Mouse (Mus musculus) erythroblast, embryonic 14.5 days (primary cell): Measurements from ENCODE around the gene Jam2. TPM values are rescaled to one million over a fixed set of nuclear protein-coding genes. Genes with fewer than 3 reads are reported as not detected.

Experiments used
- H3K27me3 ChIP-seq: 2 replicates; pipeline ENCODE4 v1.6.1; 2012; ENCODE audit warnings: inconsistent platforms; ENCODE audit not compliant: control insufficient read depth
- H3K36me3 ChIP-seq: 2 replicates; pipeline ENCODE4 v1.6.1; 2012; ENCODE audit warnings: mild to moderate bottlenecking, inconsistent platforms; ENCODE audit not compliant: control insufficient read depth
- H3K4me1 ChIP-seq: 2 replicates; pipeline ENCODE4 v1.6.1; 2012; ENCODE audit warnings: inconsistent platforms; ENCODE audit not compliant: control insufficient read depth
- H3K4me3 ChIP-seq: replicated peaks from 2 replicates; pipeline ENCODE3; 2012; ENCODE audit warnings: moderate library complexity, mild to moderate bottlenecking, inconsistent platforms
- H3K9me3 ChIP-seq: 2 replicates; pipeline ENCODE4 v1.6.1; 2012; ENCODE audit warnings: low read length, inconsistent platforms, mixed read lengths; ENCODE audit not compliant: control insufficient read depth
- GATA1 ChIP-seq: IDR thresholded peaks from 2 replicates; pipeline ENCODE4 v1.6.1; 2012; ENCODE audit warnings: low read length, inconsistent platforms, mixed read lengths
- TAL1 ChIP-seq: IDR thresholded peaks from 3 replicates; pipeline ENCODE4 v1.6.1; 2012; ENCODE audit warnings: low read length, inconsistent platforms, mixed read lengths
- polyA plus RNA-seq: library from polyadenylated mRNA; stranded (reverse); fragments of >175 nt; gene quantifications from 2 replicates; pipeline ENCODE4 v1.2.3, GENCODE M21; 2012

Jam2 gene
- polyA plus RNA-seq, 1 experiment = not detected

GRCm38 (mm10) chr16:84778431-84778830 lies 4.5 kb downstream of the Jam2 start:
- Histone ChIP-seq H3K4me1 (no peaks in the 10 kb centered on the region), H3K36me3 (no peaks in the 10 kb centered on the region), H3K9me3 (no peaks in the 10 kb centered on the region; the same call in 1 of the 2 replicates), H3K27me3 (peaks cover 33% of the 10 kb centered on the region), H3K4me3 (no peak overlapping the region)
- TF ChIP-seq GATA1 (no peak), TAL1 (no peak)

DNA sequence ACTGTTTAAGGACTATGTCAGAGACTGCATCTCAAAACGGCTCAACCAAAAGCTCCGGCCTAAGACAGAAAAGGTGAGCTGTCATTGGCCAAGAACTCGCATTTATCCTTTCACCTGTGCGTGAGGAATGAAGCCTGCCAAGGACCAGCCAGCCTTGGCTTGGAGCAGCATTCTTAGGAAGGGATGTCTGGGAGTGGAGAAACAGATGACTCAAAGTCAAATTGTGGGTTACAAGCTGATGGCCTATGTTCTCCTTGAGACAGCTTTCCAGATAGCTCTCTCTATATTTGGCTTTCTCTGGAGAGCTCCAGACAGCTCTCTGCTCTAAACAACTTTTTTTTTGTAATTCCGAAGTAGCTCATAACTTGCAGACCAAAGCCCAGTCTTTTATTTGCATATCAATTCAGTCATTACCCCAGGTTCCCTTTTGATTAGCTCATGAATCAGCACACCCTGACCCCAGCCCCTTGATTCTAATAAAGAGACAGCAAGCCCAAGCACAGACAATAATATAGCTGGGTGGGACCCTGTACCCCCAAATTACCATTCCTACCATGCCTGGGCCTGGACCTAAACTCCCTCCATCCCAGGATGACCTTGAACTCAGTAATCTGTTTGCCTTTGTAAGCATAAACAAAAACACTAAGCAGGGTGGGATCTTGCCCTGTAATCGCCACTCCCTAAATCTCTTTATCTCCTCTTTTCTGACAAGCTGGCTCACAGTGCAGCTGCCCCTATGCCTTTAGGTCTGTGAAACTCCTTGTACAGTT lies 5.1 kb downstream of the Jam2 start:
- Histone ChIP-seq H3K36me3 (no peaks in the 10 kb centered on the region), H3K9me3 (no peaks in the 10 kb centered on the region; the same call in 1 of the 2 replicates), H3K27me3 (peaks cover 27% of the 10 kb centered on the region), H3K4me1 (no peaks in the 10 kb centered on the region), H3K4me3 (no peak overlapping the region)
- TF ChIP-seq TAL1 (no peak), GATA1 (no peak)

GRCm38 (mm10) chr16:84779718-84780117 lies 5.8 kb downstream of the Jam2 start:
- no peak for TF ChIP-seq GATA1
- TF ChIP-seq TAL1 = no peak
- no peaks in the 10 kb centered on the region for H3K36me3 ChIP-seq
- no peaks in the 10 kb centered on the region for H3K9me3 ChIP-seq
- H3K4me3 ChIP-seq = no peak overlapping the region
- H3K4me1 ChIP-seq = no peaks in the 10 kb centered on the region
- peaks cover 20% of the 10 kb centered on the region for H3K27me3 ChIP-seq

- no peaks in the 10 kb centered on the region for H3K36me3 ChIP-seq
- no peak overlapping the region for H3K4me3 ChIP-seq
- H3K9me3 ChIP-seq = no peaks in the 10 kb centered on the region
- TF ChIP-seq TAL1 = no peak
- TF ChIP-seq GATA1 = no peak
- H3K4me1 ChIP-seq = no peaks in the 10 kb centered on the region
- H3K27me3 ChIP-seq = no peaks in the 10 kb centered on the region
These were observed 9.4 kb downstream of the Jam2 start for GRCm38 (mm10) chr16:84783279-84783678.

- Histone ChIP-seq H3K36me3 (no peaks in the 10 kb centered on the region), H3K4me1 (no peaks in the 10 kb centered on the region), H3K9me3 (no peaks in the 10 kb centered on the region), H3K27me3 (no peaks in the 10 kb centered on the region), H3K4me3 (no peak overlapping the region)
- no peak for TF ChIP-seq GATA1
These were observed 11.0 kb downstream of the Jam2 start for GRCm38 (mm10) chr16:84784966-84785365.

DNA sequence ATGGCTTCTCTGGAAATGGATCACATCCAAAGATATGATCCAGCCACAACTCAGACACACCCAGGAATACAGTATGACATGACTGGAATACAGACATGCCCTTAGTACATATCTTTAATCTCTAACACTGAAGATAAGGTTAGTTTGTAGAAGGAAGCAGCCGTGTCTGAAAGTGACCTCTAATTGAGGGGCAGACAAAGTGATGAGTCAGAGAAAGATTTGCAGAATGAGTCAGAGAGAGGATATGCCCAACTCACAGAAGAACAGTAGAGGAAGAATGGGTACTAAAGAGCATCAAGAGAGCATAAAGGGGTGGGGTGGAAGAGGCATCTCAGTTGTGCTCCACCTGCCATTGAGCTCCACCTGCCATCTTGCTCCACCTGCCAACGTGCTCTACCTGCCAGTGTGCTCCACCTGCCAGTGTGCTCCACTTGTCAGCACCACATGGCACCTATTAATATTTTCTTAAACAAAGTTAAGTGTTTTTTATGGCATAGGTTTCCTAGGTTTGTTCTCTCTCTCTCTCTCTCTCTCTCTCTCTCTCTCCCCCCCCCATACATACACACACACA lies 16.8 kb downstream of the Jam2 start:
- no peaks in the 10 kb centered on the region for H3K4me1 ChIP-seq
- no peak overlapping the region for H3K4me3 ChIP-seq
- TF ChIP-seq TAL1 (no peak), GATA1 (no peak)
- H3K36me3 ChIP-seq = no peaks in the 10 kb centered on the region
- H3K27me3 ChIP-seq = no peaks in the 10 kb centered on the region
- H3K9me3 ChIP-seq = no peaks in the 10 kb centered on the region

- Histone ChIP-seq H3K4me1 (no peaks in the 10 kb centered on the region), H3K9me3 (no peaks in the 10 kb centered on the region), H3K4me3 (no peak overlapping the region), H3K36me3 (no peaks in the 10 kb centered on the region), H3K27me3 (no peaks in the 10 kb centered on the region)
- TF ChIP-seq GATA1 (no peak), TAL1 (no peak)
These were observed 19.5 kb downstream of the Jam2 start for GRCm38 (mm10) chr16:84793401-84793800.

- Histone ChIP-seq H3K4me1 (no peaks in the 10 kb centered on the region), H3K9me3 (no peaks in the 10 kb centered on the region), H3K36me3 (no peaks in the 10 kb centered on the region), H3K4me3 (no peak overlapping the region), H3K27me3 (no peaks in the 10 kb centered on the region)
- TF ChIP-seq TAL1 = no peak
- TF ChIP-seq GATA1 = no peak
These were observed 21.4 kb downstream of the Jam2 start for GRCm38 (mm10) chr16:84795337-84795736.

GRCm38 (mm10) chr16:84796678-84797077 lies 22.8 kb downstream of the Jam2 start:
- no peaks in the 10 kb centered on the region for H3K4me1 ChIP-seq
- H3K27me3 ChIP-seq = no peaks in the 10 kb centered on the region
- no peak overlapping the region for H3K4me3 ChIP-seq
- no peaks in the 10 kb centered on the region for H3K9me3 ChIP-seq
- no peaks in the 10 kb centered on the region for H3K36me3 ChIP-seq
- TF ChIP-seq GATA1 = no peak
